Mouse (Mus musculus): Measurements from ENCODE around the gene Gucd1.

GRCm38 (mm10) chr10:75561071-75561654, 43.4 kb upstream of the Gucd1 start, which contains the start of gene Ggt1:
- TF ChIP-seq HCFC1 (IDR thresholded peaks at IDR 0.05; ENCODE audit: borderline replicate concordance, insufficient read depth, low read length) (no peak), ZC3H11A (IDR thresholded peaks at IDR 0.05; ENCODE audit: borderline replicate concordance, low read depth, low read length) (no peak), CHD2 (IDR thresholded peaks at IDR 0.05; ENCODE audit: low read depth, low read length) (no peak), MAFK (IDR thresholded peaks at IDR 0.05; ENCODE audit: insufficient read depth, low read depth, low read length) (no peak)
